Mouse (Mus musculus): ENCODE measurements at regions not wholly inside any gene's neighbourhood (a gene's known extent, or its start where the extent isn't known, plus 50 kb on each side); places are given as distances from the start of the nearest gene placed in this dataset.

- no peak for DNase-seq
Measured at GRCm38 (mm10) chr8:113250264-113250663, 385.1 kb upstream of the Mon1b start.

GRCm38 (mm10) chr8:113254076-113254475 is 381.3 kb upstream of the Mon1b start:
- DNase-seq, result no peak

GRCm38 (mm10) chr8:113259477-113259876 is 375.9 kb upstream of the Mon1b start:
- no peak for DNase-seq

- no peak for DNase-seq
Measured at GRCm38 (mm10) chr8:113263296-113263695, 372.1 kb upstream of the Mon1b start.

- no peak for DNase-seq
Measured at GRCm38 (mm10) chr8:113271262-113271661, 364.1 kb upstream of the Mon1b start.

GRCm38 (mm10) chr8:113300273-113300843 is 335.0 kb upstream of the Mon1b start:
- DNase-seq, result no peak

GRCm38 (mm10) chr8:113303426-113303825 is 332.0 kb upstream of the Mon1b start:
- DNase-seq, result no peak

- peak; percentile 5 for DNase-seq
Measured at GRCm38 (mm10) chr8:113317169-113317568, 318.2 kb upstream of the Mon1b start.

- no peak for DNase-seq
Measured at GRCm38 (mm10) chr8:113331576-113331975, 303.8 kb upstream of the Mon1b start.

- no peak for DNase-seq
Measured at GRCm38 (mm10) chr8:113341306-113341705, 294.1 kb upstream of the Mon1b start.

- no peak for DNase-seq
Measured at GRCm38 (mm10) chr8:113361900-113362299, 273.5 kb upstream of the Mon1b start.

- no peak for DNase-seq
Measured at GRCm38 (mm10) chr8:113364181-113364580, 271.2 kb upstream of the Mon1b start.

- no peak for DNase-seq
Measured at GRCm38 (mm10) chr8:113383517-113383916, 251.9 kb upstream of the Mon1b start.

- peak; percentile 74 for DNase-seq
Measured at GRCm38 (mm10) chr8:113383974-113384373, 251.4 kb upstream of the Mon1b start.

- no peak for DNase-seq
Measured at GRCm38 (mm10) chr8:113389504-113389903, 245.9 kb upstream of the Mon1b start.

GRCm38 (mm10) chr8:113390038-113390437 is 245.3 kb upstream of the Mon1b start:
- DNase-seq, result no peak

GRCm38 (mm10) chr8:113394319-113394718 is 241.1 kb upstream of the Mon1b start:
- no peak for DNase-seq

GRCm38 (mm10) chr8:113405158-113405557 is 230.2 kb upstream of the Mon1b start:
- DNase-seq, result no peak

GRCm38 (mm10) chr8:113419352-113419751 is 216.0 kb upstream of the Mon1b start:
- DNase-seq, result no peak

- no peak for DNase-seq
Measured at GRCm38 (mm10) chr8:113422651-113423050, 212.7 kb upstream of the Mon1b start.

GRCm38 (mm10) chr8:113439088-113439487 is 196.3 kb upstream of the Mon1b start:
- DNase-seq, result no peak

GRCm38 (mm10) chr8:113454022-113454421 is 181.4 kb upstream of the Mon1b start:
- no peak for DNase-seq

GRCm38 (mm10) chr8:113464625-113465024 is 170.8 kb upstream of the Mon1b start:
- no peak for DNase-seq

- DNase-seq, result no peak
Measured at GRCm38 (mm10) chr8:113465156-113465555, 170.2 kb upstream of the Mon1b start.

GRCm38 (mm10) chr8:113466683-113467082 is 168.7 kb upstream of the Mon1b start:
- DNase-seq, result no peak

Measured in heart, postnatal 4 days (tissue).